Mouse (Mus musculus) small intestine, adult 2 months (tissue): ENCODE measurements at regions not wholly inside any gene's neighbourhood (a gene's known extent, or its start where the extent isn't known, plus 50 kb on each side); places are given as distances from the start of the nearest gene placed in this dataset.

Source experiments
- CTCF ChIP-seq: fragments of 200-500 bp; IDR thresholded peaks from 2 replicates; pipeline ENCODE4 v1.5.1; 2012; ENCODE audit warnings: low read depth, mild to moderate bottlenecking, control low read depth, inconsistent platforms, low read length, moderate library complexity, mixed read lengths; ENCODE audit not compliant: insufficient replicate concordance, insufficient read length; ENCODE audit errors: extremely low read depth
- POLR2A ChIP-seq: fragments of 200-500 bp; IDR thresholded peaks from 2 replicates; pipeline ENCODE4 v1.6.1; 2012; ENCODE audit warnings: low read depth, mild to moderate bottlenecking, control low read depth, inconsistent platforms, low read length, moderate library complexity

GRCm38 (mm10) chr13:69357435-69357834 is 176.1 kb upstream of the Nsun2 start:
- TF ChIP-seq POLR2A (no peak), CTCF (no peak)
